Mouse (Mus musculus) NIH3T3 (cell line): ENCODE measurements at regions not wholly inside any gene's neighbourhood (a gene's known extent, or its start where the extent isn't known, plus 50 kb on each side); places are given as distances from the start of the nearest gene placed in this dataset.

Source experiments
- DNase-seq: peaks from one replicate; pipeline ENCODE4 v3.0.0-alpha.2; 2012; ENCODE audit warnings: low read depth

DNA sequence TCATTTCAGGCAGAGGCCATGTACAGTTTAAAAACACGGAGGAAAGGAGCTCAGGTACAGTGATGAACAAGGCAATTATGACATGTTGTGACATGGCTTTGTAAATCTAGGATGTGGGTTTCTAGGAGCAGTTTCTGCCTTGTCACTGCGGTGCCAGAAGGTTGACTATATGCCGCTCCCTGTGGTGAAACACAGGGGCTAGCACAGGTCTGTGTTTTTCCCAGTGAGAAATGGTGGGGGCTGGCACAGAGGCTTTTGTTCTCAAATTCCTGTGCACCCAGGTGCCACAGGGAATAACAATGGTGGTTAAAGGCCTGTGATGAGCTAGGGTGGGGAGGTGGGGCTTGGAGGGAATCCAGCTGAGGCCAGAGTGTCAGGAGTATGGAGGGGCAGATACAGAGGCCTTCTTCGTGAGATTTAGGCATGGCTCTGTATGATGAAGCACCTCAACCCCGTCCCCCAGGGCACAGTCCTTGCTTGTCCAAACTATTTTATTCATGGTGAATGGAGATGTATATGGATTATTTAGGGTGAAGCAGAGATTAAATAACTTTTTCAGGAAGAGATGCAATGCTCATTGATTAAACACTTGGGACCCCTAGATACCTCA lies 80.0 kb upstream of the Inhba start:
- no peak for DNase-seq

DNA sequence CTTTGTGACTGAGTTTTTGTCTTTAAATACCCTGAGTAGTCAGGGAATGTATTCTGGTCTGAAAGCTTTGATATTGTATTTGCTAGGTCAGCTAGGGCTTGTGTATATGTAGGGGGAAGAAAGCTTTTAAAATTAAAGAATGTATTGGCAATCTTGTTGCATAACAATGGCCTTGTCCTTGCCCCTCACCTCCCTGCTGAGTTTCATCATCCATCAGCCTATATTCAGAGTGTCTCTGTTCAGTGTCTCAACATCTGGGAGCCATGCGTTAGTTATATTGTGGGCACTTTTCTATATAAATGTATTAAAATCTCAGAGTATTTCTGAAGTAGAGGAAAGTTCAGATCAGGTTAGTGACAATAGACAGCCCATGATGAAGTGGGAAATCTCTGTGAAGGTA lies 76.0 kb upstream of the Inhba start:
- DNase-seq = no peak

DNA sequence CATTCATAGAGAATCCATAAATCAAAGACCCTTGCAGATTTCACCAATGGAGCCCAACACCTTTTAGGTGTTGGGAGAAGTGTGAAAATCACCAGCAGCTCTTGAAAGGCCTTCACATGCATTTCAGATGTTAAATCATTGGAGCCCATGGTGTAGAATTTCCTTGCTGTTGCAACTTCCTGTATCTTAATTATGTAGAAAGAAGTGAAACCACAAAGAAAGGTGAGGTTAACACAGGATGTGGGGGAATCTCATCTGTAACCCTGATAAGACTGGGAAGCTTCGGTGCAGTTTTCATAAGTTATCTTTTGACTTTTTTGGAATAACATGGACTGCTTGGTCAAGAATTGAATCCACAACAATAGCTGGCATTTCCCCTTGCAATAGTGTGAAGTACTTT lies 75.5 kb upstream of the Inhba start:
- no peak for DNase-seq

DNA sequence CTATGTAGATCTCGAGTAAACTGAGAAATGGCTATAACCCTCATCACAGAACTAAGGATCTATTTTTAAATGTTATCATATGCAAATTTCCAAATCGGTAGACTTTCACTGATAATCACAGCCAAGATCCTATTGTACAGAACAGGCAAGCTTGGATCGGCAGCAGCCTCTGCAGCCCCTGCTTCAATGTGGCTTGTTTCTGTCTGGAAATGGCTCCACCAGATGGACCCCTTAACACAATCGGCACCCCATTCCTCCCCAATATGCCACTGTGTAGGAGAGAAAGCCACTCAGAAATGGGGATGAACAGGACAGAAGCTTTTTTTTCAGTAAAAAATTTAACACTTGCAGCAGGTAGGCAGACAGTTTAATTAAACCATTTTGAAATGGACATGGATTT lies 61.5 kb upstream of the Inhba start:
- no peak for DNase-seq

DNA sequence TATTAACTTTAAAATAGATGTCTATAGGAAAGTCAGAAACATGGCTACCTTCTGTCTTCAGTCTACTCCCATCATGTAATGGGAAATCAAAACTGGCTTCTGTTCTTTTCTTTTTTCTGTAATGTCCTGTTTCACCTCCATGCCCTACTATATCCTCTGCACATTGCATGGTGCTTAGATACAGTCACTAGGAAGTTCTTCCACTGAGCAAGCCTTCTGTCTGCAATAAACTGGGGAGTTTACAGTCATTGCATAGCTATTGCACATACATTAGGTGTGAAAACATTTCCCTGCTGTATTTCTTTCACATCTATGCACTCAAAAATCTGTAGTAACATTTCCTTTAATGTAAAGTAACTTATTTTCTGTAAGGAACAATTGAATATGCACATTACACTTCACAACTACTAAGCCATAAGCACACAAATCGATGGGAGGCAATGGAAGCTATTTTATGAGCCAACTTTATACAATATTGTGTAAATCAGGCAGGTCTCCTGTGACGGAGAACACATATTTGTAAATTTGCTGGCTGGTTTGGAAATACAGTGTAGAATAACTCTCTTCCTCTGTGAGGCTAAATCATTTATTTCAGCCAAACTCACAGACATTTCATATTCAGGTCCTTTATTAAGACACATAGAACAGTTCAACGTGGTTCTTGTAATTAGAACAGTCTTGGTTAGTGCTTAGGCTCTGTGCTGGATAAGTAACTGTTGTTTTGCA lies 60.6 kb upstream of the Inhba start:
- no peak for DNase-seq
